Comparison of ENCODE assay signal across 15 mouse cellular contexts in the genomic region with DNA sequence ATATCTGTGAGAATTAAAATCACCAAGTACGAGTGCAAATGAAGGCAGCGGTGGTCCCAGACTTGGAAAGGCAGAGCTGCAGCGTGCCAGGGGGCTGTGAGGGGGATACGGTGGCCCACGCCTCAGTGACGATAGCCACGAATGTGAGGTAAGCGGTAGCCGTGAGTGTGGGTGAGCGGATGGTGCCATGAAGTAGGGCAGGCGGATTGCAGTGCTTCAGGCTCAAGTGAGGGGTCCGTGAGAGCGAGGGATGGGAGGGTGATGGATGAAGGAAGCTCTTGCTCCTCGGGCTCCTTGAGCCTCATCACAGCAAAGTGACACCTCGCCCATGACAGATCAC. TPM values are rescaled to one million over a fixed set of nuclear protein-coding genes. Genes with fewer than 3 reads are reported as not detected.
DNase-seq lines count a peak whose midpoint lies in the region; ATAC-seq lines count a peak whose summit lies in the region.
"Had no signal": no experiment of that assay in that cellular context is flagged by ENCODE, and none has a peak within 500 bp of the region (broad histone marks: within the 10 kb centered on the region; RNA-seq: fewer than 3 reads in every experiment).

No protein-coding gene starts in this region.

- WGBS in heart, embryonic 15.5 days, result 27% methylated on average over 15 of the region's 15 CpGs
- WGBS in midbrain, embryonic 13.5 days, result 93% methylated on average over 15 of the region's 15 CpGs
- WGBS in midbrain, embryonic 14.5 days, result 90% methylated on average over 15 of the region's 15 CpGs
- 79% methylated on average over 15 of the region's 15 CpGs for WGBS in intestine, embryonic 16.5 days
- 78% methylated on average over 15 of the region's 15 CpGs for WGBS in stomach, embryonic 15.5 days

- no peak overlapping the region for H3K9ac ChIP-seq in heart, embryonic 15.5 days
- H3K9ac ChIP-seq in midbrain, embryonic 13.5 days (replicated peaks), result no peak overlapping the region
- no peak overlapping the region for H3K9ac ChIP-seq in midbrain, embryonic 14.5 days (replicated peaks; ENCODE audit: low read length)
- no peak overlapping the region for H3K9ac ChIP-seq in intestine, embryonic 16.5 days (ENCODE audit: low read depth, low read length)
- H3K9ac ChIP-seq in stomach, embryonic 15.5 days, result no peak overlapping the region
- H3K9ac ChIP-seq: hindbrain, embryonic 12.5 days had no signal

- peak overlapping the region; percentile 53 for H3K4me2 ChIP-seq in heart, embryonic 15.5 days
- no peak overlapping the region for H3K4me2 ChIP-seq in midbrain, embryonic 13.5 days (replicated peaks)
- no peak overlapping the region for H3K4me2 ChIP-seq in midbrain, embryonic 14.5 days (ENCODE audit: low read length)
- peak overlapping the region; percentile 19; the same call in 1 of the 2 replicates for H3K4me2 ChIP-seq in intestine, embryonic 16.5 days (ENCODE audit: low read depth, low read length)
- H3K4me2 ChIP-seq in stomach, embryonic 15.5 days, result no peak overlapping the region
- H3K4me2 ChIP-seq: hindbrain, embryonic 12.5 days; midbrain, embryonic 11.5 days had no signal

- no peaks in the 10 kb centered on the region for H3K9me3 ChIP-seq in heart, embryonic 15.5 days (replicated peaks)
- H3K9me3 ChIP-seq in midbrain, embryonic 13.5 days, result no peaks in the 10 kb centered on the region
- H3K9me3 ChIP-seq in midbrain, embryonic 14.5 days (ENCODE audit: control insufficient read depth, low read length), result no peaks in the 10 kb centered on the region
- H3K9me3 ChIP-seq in intestine, embryonic 16.5 days (ENCODE audit: control insufficient read depth, low read length), result no peaks in the 10 kb centered on the region
- no peaks in the 10 kb centered on the region for H3K9me3 ChIP-seq in stomach, embryonic 15.5 days
- H3K9me3 ChIP-seq: forebrain, embryonic 10.5 days; hindbrain, embryonic 12.5 days had no signal

- DNase-seq in heart, adult 8-10 months (ENCODE audit: low spot score), result no peak
- no peak for DNase-seq in midbrain, embryonic 14.5 days
- DNase-seq in MN1 (ENCODE audit: low spot score), result no peak
- DNase-seq in Muller cell, postnatal 12 days (ENCODE audit: inconsistent ontology term), result no peak
- DNase-seq: cerebellum, adult 11-12 months had no signal

- 0 out of 2 replicates have a peak, but pooled peaks have one; percentile 1 for ATAC-seq in heart, embryonic 15.5 days (replicated peaks; ENCODE audit: insufficient number of reproducible peaks, insufficient read depth, low FRiP score, low read depth)
- ATAC-seq in midbrain, embryonic 13.5 days, result 0 out of 2 replicates have a peak, but pooled peaks have one; percentile 12
- ATAC-seq in midbrain, embryonic 14.5 days (ENCODE audit: low FRiP score, low TSS enrichment), result no peak
- ATAC-seq in intestine, embryonic 16.5 days, result no peak
- ATAC-seq in stomach, embryonic 15.5 days (ENCODE audit: insufficient read depth, low FRiP score, low read depth), result no peak

- peaks cover 26% of the 10 kb centered on the region for H3K4me1 ChIP-seq in heart, embryonic 15.5 days (replicated peaks)
- no peaks in the 10 kb centered on the region for H3K4me1 ChIP-seq in midbrain, embryonic 13.5 days (replicated peaks)
- no peaks in the 10 kb centered on the region for H3K4me1 ChIP-seq in midbrain, embryonic 14.5 days (ENCODE audit: control insufficient read depth, insufficient read depth, low read length)
- peaks cover 17% of the 10 kb centered on the region for H3K4me1 ChIP-seq in intestine, embryonic 16.5 days (ENCODE audit: control insufficient read depth, insufficient read depth, low read length)
- H3K4me1 ChIP-seq in stomach, embryonic 15.5 days, result peaks cover 17% of the 10 kb centered on the region
- H3K4me1 ChIP-seq: forebrain, embryonic 10.5 days; hindbrain, embryonic 12.5 days had no signal

- no peaks in the 10 kb centered on the region for H3K27me3 ChIP-seq in heart, embryonic 15.5 days
- H3K27me3 ChIP-seq in midbrain, embryonic 13.5 days, result no peaks in the 10 kb centered on the region
- no peaks in the 10 kb centered on the region for H3K27me3 ChIP-seq in midbrain, embryonic 14.5 days (ENCODE audit: control insufficient read depth, insufficient read depth, low read length)
- H3K27me3 ChIP-seq in intestine, embryonic 16.5 days (replicated peaks; ENCODE audit: control insufficient read depth, insufficient read depth, low read length), result no peaks in the 10 kb centered on the region
- H3K27me3 ChIP-seq in stomach, embryonic 15.5 days (replicated peaks), result no peaks in the 10 kb centered on the region
- H3K27me3 ChIP-seq: hindbrain, embryonic 12.5 days had no signal

- peak overlapping the region; percentile 76; the same call in 1 of the 2 replicates for H3K27ac ChIP-seq in heart, embryonic 15.5 days
- H3K27ac ChIP-seq in midbrain, embryonic 13.5 days, result no peak overlapping the region
- H3K27ac ChIP-seq in midbrain, embryonic 14.5 days (replicated peaks; ENCODE audit: low read depth, low read length), result no peak overlapping the region
- peak overlapping the region; percentile 84 for H3K27ac ChIP-seq in intestine, embryonic 16.5 days (ENCODE audit: low read length)
- H3K27ac ChIP-seq in stomach, embryonic 15.5 days, result peak overlapping the region; percentile 78
- H3K27ac ChIP-seq: forebrain, embryonic 10.5 days; hindbrain, embryonic 12.5 days had no signal

- H3K4me3 ChIP-seq in heart, embryonic 15.5 days, result no peak overlapping the region
- no peak overlapping the region for H3K4me3 ChIP-seq in midbrain, embryonic 13.5 days (replicated peaks)
- no peak overlapping the region for H3K4me3 ChIP-seq in midbrain, embryonic 14.5 days (replicated peaks; ENCODE audit: low read depth, low read length)
- no peak overlapping the region for H3K4me3 ChIP-seq in intestine, embryonic 16.5 days (ENCODE audit: low read length)
- no peak overlapping the region for H3K4me3 ChIP-seq in stomach, embryonic 15.5 days (replicated peaks)
- H3K4me3 ChIP-seq: forebrain, embryonic 10.5 days; hindbrain, embryonic 12.5 days had no signal

- H3K36me3 ChIP-seq in heart, embryonic 15.5 days, result peaks cover 24% of the 10 kb centered on the region
- peaks cover 98% of the 10 kb centered on the region for H3K36me3 ChIP-seq in midbrain, embryonic 13.5 days
- peaks cover 97% of the 10 kb centered on the region for H3K36me3 ChIP-seq in midbrain, embryonic 14.5 days (ENCODE audit: control insufficient read depth, insufficient read depth, low read length)
- peaks cover 48% of the 10 kb centered on the region for H3K36me3 ChIP-seq in intestine, embryonic 16.5 days (ENCODE audit: control insufficient read depth, insufficient read depth, low read length)
- peaks cover 36% of the 10 kb centered on the region for H3K36me3 ChIP-seq in stomach, embryonic 15.5 days

RNA-seq across cellular contexts. Expression of a gene that starts 21.0 kb away (rescaled TPM):
- 1.9 and 2.8 TPM in 2 replicates for polyA plus RNA-seq in heart, embryonic 15.5 days (2015; fragmentation: Nextera tagmentation; extraction: Ambion mirVana)
- 1 to 10 TPM; 1.7 to 2.0 (median 1.8) TPM for total RNA-seq in heart, adult 8-10 months (2022)
- polyA plus RNA-seq in midbrain, embryonic 13.5 days (2015; fragmentation: Nextera tagmentation; extraction: Ambion mirVana), result 7.8 and 8.9 TPM in 2 replicates
- 18.2 and 20.9 TPM in 2 replicates for polyA plus RNA-seq in midbrain, embryonic 14.5 days (2014; fragmentation: Nextera tagmentation; extraction: Ambion mirVana)
- polyA plus RNA-seq in intestine, embryonic 16.5 days (2015; fragmentation: Nextera tagmentation; extraction: Ambion mirVana), result 5.5 and 6.4 TPM in 2 replicates
- 6.3 and 7.7 TPM in 2 replicates for polyA plus RNA-seq in stomach, embryonic 15.5 days (2015; fragmentation: Nextera tagmentation; extraction: Ambion mirVana)

RNA-seq across cellular contexts. Expression of a gene that starts 35.2 kb away (rescaled TPM):
- not detected in 2 replicates for polyA plus RNA-seq in heart, embryonic 15.5 days (2015; fragmentation: Nextera tagmentation; extraction: Ambion mirVana)
- total RNA-seq in heart, adult 8-10 months (2022), result not detected
- 0.13 TPM in 1 of 2 replicates, not detected in the other for polyA plus RNA-seq in midbrain, embryonic 13.5 days (2015; fragmentation: Nextera tagmentation; extraction: Ambion mirVana)
- polyA plus RNA-seq in midbrain, embryonic 14.5 days (2014; fragmentation: Nextera tagmentation; extraction: Ambion mirVana), result not detected in 2 replicates
- polyA plus RNA-seq in intestine, embryonic 16.5 days (2015; fragmentation: Nextera tagmentation; extraction: Ambion mirVana), result not detected in 2 replicates
- 0.08 TPM in 1 of 2 replicates, not detected in the other for polyA plus RNA-seq in stomach, embryonic 15.5 days (2015; fragmentation: Nextera tagmentation; extraction: Ambion mirVana)
- total RNA-seq: gastrocnemius, adult 8-10 months; layer of hippocampus, adult 18-20 months had no signal
- polyA plus RNA-seq: forebrain, embryonic 10.5 days; spleen, adult 2 months had no signal

RNA-seq across cellular contexts. Expression of a gene that starts 40.4 kb away (rescaled TPM):
- 0.47 and 0.99 TPM in 2 replicates for polyA plus RNA-seq in heart, embryonic 15.5 days (2015; fragmentation: Nextera tagmentation; extraction: Ambion mirVana)
- total RNA-seq in heart, adult 8-10 months (2022), result under 1 TPM in 2 of 4 experiments, not detected in 2; 0.11 to 0.16 TPM
- 1.9 and 2.2 TPM in 2 replicates for polyA plus RNA-seq in midbrain, embryonic 13.5 days (2015; fragmentation: Nextera tagmentation; extraction: Ambion mirVana)
- polyA plus RNA-seq in midbrain, embryonic 14.5 days (2014; fragmentation: Nextera tagmentation; extraction: Ambion mirVana), result 3.3 and 3.5 TPM in 2 replicates
- polyA plus RNA-seq in intestine, embryonic 16.5 days (2015; fragmentation: Nextera tagmentation; extraction: Ambion mirVana), result 15.1 and 20.1 TPM in 2 replicates
- polyA plus RNA-seq in stomach, embryonic 15.5 days (2015; fragmentation: Nextera tagmentation; extraction: Ambion mirVana), result 7.3 and 8.2 TPM in 2 replicates
- total RNA-seq: gastrocnemius, adult 8-10 months had no signal
- polyA plus RNA-seq: forebrain, embryonic 10.5 days; midbrain, embryonic 11.5 days had no signal

Comparison
In these comparisons a context has a peak if more than half of its experiments do, and no peak if none do; other contexts are left out.
1. ATAC-seq: peak in heart, embryonic 15.5 days (single experiment) and midbrain, embryonic 13.5 days (single experiment); none in midbrain, embryonic 14.5 days (single experiment), intestine, embryonic 16.5 days (single experiment) and stomach, embryonic 15.5 days (single experiment).
2. H3K27ac ChIP-seq: peak in heart, embryonic 15.5 days (single experiment), intestine, embryonic 16.5 days (single experiment) and stomach, embryonic 15.5 days (single experiment); none in midbrain, embryonic 13.5 days (single experiment) and midbrain, embryonic 14.5 days (single experiment).
3. H3K4me2 ChIP-seq: peak in heart, embryonic 15.5 days (single experiment) and intestine, embryonic 16.5 days (single experiment); none in midbrain, embryonic 13.5 days (single experiment), midbrain, embryonic 14.5 days (single experiment) and stomach, embryonic 15.5 days (single experiment).